Mouse (Mus musculus) right cerebral cortex, postnatal 25 days (tissue): ENCODE data around the gene Alox12b.

Experiments
- DNase-seq: peaks from one replicate; pipeline ENCODE4 v3.0.0; 2022

Alox12b gene

DNA sequence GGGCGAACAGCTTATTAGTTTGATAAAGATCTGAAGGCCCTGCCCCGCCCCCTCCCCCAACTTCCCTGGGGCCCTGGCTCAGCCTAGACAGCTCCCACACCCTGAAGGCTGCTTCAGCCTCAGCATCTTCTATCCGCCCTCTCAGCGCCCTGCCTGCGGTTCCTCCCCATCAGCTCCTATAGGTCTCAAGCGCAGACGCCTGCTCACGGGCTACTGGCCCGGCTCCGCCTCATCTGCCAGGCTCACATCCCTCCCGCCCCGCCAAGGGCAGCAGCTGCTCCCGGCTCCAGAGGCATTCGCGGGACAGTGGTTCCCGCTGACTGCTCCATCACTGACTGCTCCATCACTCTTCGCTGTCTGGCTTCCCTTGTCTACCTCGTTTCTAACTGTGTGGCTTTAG is at the start of gene Alox12b:
Alox12b (plus strand) TSS at position 190 of the 400 bp plus-strand sequence.
- no peak for DNase-seq

DNA sequence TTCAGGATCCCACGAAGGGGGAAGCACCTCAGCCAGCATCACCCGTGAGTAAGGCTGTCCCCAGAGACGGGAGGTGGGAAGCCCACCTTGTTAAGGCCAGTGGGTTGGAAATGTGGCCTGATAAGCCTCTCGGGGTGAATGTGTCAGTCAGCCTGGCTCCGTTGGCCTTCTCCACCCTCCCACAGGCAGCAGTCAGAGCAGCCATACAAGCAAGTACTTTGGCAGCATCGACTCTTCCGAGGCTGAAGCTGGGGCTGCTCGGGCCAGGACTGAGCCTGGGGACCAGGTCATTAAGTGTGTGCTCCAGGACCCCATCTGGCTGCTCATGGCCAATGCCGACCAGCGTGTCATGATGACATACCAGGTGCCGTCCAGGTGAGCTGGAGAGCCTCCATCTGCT is 49.1 kb upstream of the Alox12b start:
- no peak for DNase-seq

DNA sequence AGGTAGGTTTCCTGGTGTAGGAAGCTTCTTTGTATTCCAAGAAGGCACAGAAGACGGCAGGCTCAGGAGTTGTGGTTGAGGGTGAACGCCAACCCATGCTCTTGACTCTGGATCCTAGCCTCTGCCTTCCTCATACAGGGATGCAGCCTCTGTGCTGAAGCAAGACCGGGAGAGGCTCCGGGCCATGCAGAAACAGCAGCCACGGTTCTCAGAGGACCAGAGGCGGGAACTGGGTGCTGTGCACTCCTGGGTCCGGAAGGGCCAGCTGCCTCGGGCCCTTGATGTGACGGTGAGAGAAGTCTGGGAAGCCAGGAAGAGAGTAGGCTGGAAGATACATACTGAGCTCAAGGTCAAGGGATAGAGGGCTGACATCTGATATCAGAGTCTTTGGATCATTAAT is 48.6 kb upstream of the Alox12b start:
- DNase-seq = no peak

- DNase-seq = peak; percentile 7
These were observed 47.5 kb upstream of the Alox12b start for GRCm38 (mm10) chr11:69109032-69109900.

DNA sequence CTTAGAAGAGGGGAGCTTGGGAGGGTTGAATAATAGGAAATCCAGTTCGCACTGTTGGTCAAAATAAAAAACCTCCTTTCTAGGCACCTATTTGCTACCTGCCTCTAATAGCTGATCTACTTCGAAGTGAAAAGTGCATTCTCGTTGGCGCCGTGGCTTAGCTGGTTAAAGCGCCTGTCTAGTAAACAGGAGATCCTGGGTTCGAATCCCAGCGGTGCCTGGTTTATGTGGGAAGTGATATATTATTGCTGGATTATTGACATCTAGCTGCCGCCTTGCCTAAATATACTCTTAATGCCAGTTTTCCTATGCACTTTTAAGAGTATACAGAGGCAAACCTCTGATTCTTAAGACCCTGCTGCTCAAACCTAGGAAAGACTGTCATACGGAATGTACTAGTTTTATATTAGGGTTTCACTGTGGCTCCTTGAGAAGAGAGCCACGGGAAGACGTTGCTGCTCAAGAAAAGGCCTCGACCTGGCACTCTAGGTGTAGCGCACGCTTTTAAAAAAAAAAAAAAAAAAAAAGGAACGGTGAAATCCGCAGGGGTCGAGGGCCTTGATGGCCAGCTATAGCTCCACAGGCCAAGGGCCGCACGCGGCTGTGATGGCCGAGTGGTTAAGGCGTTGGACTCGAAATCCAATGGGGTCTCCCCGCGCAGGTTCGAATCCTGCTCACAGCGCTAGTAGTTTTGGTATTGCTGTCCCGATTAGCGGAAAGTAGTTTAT is 46.3 kb upstream of the Alox12b start:
- peak; percentile 87 for DNase-seq

DNA sequence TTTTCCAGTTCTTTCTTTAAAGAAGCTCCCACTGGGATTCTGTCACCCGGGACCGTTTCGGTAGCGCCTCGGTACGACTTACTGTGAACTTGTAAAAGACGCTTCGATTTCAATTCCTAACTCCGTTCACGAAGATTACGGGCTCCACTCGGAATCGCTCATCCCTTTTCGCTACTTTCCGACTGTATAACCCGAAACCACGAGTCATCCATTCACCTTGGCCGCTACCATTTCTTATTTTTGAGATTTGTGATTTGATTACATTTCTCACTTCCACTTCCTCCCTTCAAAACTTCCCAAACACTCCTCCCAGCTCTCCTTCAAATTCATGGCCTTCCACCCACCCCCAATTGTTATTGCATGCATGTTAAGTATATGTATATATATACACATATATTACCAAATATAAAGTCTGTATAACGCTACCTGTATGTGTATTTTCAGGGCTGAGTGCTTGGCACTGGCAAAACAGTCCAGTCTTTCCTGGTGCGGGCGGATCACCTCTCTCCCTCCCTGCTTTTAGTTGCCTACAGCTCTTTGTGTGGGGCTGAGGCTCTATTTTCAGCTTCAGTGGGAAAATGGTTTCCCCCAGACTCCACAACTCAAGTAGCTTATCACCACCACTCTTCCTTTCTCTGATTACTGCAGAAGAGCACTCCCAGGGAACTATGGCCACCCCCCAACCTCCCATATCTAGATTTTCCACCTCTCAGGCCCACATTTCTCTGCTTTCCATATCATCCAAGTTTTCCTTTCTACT is 45.6 kb upstream of the Alox12b start:
- DNase-seq = no peak

DNA sequence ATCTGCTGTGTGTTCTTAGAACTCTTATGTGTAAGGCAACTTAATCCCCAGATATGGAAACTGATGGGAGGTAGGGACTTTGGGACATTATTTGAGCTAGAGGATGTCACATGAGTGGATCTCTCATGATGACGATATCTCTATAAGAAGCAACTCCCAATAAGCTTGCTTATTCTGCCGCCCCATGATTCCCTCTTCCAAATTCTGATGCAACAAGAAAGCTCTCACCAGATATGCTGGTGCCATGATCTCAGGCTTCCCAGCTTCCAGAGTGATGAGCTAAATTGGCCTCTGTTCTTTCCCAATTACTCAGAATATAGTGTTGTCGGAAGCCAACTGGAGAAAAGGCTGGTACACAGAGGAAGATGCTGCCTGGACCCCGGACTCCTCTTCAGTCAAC is 44.9 kb upstream of the Alox12b start:
- DNase-seq = no peak

DNA sequence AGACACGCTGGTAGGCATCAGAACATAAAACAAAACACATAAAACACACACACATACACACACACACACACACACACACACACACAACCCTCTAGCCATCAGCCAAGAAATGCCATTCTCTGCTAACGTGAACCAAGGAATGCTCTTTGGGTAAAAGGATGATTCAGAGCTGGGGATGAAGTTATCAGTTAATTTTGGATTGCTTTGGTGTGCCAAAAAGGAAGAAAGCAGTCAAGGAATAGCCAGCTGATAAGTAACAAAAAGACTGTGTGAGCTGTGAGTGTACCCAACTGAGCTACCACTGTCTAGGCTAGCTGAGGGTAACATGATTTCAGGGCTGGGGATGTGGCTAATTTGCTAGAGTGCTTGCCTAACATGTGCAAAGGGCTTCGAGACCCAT is 42.8 kb upstream of the Alox12b start:
- DNase-seq = no peak

GRCm38 (mm10) chr11:69114621-69115020 is 42.2 kb upstream of the Alox12b start:
- DNase-seq = no peak

- DNase-seq = no peak
These were observed 39.9 kb upstream of the Alox12b start for GRCm38 (mm10) chr11:69116843-69117242.

DNA sequence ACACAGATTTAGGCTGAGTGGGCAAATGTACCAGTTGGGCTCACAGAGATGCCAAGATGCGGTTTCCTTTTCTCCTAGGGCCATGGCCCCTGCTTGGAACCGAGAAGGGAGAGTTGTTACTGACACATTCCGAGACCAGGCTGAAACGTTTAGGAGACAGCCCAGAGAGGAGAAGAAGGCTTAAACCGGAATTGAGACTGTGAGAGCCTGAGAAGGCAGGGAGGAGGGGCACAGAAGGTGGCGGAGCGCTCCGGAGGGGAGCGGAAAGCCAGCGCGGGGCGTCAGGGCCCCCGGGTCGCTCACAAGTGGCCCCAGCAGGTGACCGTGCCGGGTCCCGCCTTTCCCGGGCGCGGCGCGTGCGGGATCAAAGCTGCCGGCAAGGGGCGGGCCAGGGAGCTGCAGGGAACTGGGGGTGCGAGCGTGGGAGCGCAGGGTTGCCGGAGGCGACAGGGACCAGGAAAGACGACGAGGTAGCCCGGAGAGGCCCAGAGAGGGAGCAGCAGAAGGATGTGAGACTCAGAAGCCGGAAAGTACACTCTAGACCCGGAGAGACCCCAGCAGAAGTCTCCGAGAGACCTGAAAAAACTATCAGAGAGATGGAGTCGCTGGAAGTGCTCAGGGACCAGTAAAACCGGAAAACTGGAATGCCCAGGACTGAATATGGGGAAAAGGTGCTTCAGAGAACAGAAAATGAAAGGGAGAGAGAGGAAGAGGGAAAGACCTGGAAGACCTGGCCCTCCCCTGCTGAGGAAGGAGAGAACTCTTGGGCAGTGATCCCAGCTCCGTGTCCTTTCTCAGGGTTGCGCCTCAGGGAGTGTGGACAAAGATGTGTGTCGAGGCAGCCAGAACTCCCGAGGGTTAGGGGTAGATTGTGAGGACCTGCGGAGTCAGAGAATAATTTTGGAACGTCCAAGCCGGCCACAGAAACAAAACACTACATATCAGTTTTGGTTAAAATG is 38.8 kb upstream of the Alox12b start:
- peak; percentile 59 for DNase-seq

DNA sequence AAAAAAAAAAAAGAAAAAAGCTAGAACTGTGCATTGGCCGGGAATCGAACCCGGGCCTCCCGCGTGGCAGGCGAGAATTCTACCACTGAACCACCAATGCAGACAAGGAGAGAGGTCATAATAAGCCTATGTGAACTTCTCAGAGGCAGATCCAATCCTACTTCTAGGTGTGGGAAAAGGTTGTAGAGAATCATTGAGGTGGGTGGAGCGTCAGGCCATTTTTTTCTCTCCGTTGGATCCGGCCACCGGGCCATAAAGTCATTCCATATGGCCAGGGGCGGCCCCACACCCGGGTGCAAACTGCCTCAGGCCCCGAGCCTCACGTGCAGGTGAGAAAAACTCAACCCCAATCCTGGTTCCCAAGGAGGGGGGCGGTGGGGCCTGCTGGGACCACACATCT is 38.0 kb upstream of the Alox12b start:
- peak; percentile 72 for DNase-seq

GRCm38 (mm10) chr11:69119446-69120155 is 37.2 kb upstream of the Alox12b start:
- no peak for DNase-seq

GRCm38 (mm10) chr11:69120221-69121000 is 36.4 kb upstream of the Alox12b start, which contains the start of gene Hes7:
Gene Hes7, plus strand, starts transcription at chr11:69120404.
- DNase-seq = no peak

DNA sequence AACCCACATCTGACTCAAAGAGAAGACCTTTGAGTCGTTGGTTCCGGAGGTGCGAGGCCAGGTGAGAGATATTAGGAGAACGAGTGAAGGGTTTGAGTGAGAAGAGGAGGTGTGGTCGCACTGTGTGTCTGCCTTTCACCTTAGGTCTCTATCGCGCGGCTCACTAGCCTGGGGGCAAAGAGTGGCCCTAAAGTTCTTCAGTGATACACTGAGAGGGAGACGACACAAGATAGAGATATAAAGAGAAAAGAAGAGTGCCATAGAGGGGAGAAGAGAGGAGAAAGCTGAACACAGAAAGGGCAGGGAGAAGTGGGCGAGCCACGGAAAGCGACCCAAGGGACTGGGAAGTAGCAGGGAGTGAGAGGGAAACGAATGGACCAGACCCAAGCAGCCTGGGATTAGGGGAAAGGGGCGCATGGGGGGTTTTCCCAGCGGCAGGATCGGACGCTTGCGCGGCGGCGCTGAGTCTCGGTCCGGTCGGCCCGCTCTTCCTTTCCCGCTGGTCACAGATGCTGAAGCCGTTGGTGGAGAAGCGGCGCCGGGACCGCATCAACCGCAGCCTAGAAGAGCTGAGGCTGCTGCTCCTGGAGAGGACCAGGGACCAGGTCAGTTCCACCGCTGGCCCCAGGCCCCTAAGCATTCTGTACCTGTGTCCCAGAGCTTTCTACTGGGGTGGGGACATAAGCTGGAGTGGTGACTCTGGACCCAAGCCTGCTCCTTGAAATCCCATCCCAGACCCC is 35.6 kb upstream of the Alox12b start:
- DNase-seq = no peak

GRCm38 (mm10) chr11:69121741-69122335 is 35.0 kb upstream of the Alox12b start:
- no peak for DNase-seq

DNA sequence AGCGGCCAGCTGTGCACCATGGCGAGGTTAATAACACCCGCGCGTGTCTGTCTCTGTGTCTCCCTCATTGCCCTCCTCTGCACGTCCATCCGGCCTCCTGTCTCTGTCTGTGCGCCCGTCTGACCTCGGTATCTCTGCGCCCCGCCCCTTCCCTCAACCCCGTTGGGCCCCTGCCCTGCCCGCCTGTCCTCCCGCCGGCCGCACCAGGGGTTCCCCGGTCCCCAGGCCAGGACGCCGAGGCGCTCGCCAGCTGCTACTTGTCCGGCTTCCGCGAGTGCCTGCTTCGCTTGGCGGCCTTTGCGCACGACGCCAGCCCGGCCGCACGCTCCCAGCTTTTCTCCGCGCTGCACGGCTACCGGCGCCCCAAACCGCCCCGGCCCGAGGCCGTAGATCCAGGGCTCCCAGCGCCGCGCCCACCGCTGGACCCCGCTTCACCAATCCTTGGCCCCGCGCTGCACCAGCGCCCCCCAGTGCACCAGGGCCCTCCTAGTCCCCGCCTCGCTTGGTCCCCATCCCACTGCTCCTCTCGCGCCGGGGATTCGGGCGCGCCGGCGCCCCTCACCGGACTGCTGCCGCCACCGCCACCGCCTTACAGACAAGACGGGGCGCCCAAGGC is 34.3 kb upstream of the Alox12b start, which contains the start of gene 9130213A22Rik:
9130213A22Rik (minus strand) TSS at position 254 of the 616 bp plus-strand sequence.
- peak; percentile 87 for DNase-seq

DNA sequence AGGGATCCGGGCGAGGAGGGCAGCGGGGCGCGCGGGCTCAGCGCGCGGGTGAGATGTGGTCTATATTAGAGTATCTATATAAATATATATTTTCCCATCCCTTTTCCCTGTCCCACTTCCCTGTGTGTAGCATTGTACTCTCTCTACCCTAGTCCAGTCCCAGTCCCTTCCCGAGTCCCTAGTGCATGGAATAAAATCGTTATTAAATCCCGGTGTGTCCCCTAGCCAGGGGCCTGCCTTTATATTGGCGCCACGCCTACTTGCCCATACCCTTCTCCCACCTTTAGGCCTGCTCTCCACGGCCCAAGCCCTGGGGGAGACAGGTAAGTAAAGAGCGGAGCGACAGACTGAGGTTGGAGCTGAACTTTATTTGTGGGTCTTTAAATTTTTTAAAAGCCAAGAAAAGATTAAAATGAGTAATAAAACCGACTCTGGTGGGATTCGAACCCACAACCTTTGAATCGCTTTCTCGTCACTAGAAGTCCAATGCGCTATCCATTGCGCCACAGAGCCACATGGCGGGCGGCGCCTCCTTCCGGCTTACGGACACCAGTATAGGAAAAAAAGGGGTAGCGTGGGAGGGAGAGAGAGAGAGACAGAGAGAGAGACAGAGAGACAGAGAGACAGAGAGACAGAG is 33.6 kb upstream of the Alox12b start:
- DNase-seq = peak; percentile 90
